Mouse (Mus musculus) cortical plate, adult 2 months (tissue): ENCODE measurements around the gene Gm28048.

ENCODE experiments used
- CTCF ChIP-seq: fragments of 200-500 bp; IDR thresholded peaks from 2 replicates; pipeline ENCODE4 v1.5.1; 2011; ENCODE audit warnings: mild to moderate bottlenecking, control low read depth, low read length; ENCODE audit not compliant: insufficient read depth; ENCODE audit errors: extremely low read depth
- POLR2A ChIP-seq: fragments of 200-500 bp; IDR thresholded peaks from 2 replicates; pipeline ENCODE4 v1.6.1; 2011; ENCODE audit warnings: mild to moderate bottlenecking, low read length, control low read depth; ENCODE audit not compliant: insufficient read depth; ENCODE audit errors: extremely low read depth

DNA sequence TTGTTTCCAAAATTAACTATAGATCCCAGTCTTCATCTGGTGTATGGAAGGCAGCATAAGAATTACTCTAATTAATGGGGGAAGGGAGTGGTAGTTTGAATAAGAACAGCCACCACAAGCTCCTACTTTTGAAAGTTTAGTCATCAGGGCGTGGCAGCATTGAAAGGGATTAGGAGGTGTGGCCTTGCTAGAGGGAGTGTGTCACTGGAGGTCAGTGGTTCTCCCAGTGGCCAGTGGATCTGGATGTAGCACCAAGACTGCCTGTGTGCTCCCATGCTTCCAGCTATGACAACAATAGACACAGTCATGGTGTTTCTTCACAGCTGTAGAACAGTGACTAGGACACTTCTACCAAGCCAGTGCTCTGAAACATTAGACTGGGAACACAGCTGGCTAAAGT, 32.8 kb downstream of the Gm28048 start:
- TF ChIP-seq CTCF (no peak), POLR2A (no peak)
